Mouse (Mus musculus) liver, adult (tissue): ENCODE results near the gene Sap30bp.

Experiments used
- GATA4 ChIP-seq: IDR thresholded peaks from 2 replicates; pipeline ENCODE4 v1.6.1; 2014; ENCODE audit warnings: mild to moderate bottlenecking, low read length; ENCODE audit not compliant: insufficient replicate concordance

The Sap30bp gene

GRCm38 (mm10) chr11:115902177-115902576 is 30.9 kb upstream of the Sap30bp start:
- TF ChIP-seq GATA4 = no peak

GRCm38 (mm10) chr11:115902831-115903230 is 30.3 kb upstream of the Sap30bp start:
- no peak for TF ChIP-seq GATA4

- TF ChIP-seq GATA4 = no peak
Observed at GRCm38 (mm10) chr11:115903384-115904230, 29.5 kb upstream of the Sap30bp start.

- TF ChIP-seq GATA4 = no peak
Observed at GRCm38 (mm10) chr11:115904231-115904955, 28.7 kb upstream of the Sap30bp start.

GRCm38 (mm10) chr11:115904956-115905790 is 27.9 kb upstream of the Sap30bp start:
- TF ChIP-seq GATA4 = no peak

- TF ChIP-seq GATA4 = no peak
Observed at GRCm38 (mm10) chr11:115906116-115906515, 27.0 kb upstream of the Sap30bp start.

- TF ChIP-seq GATA4 = no peak
Observed at GRCm38 (mm10) chr11:115906521-115906920, 26.6 kb upstream of the Sap30bp start.

GRCm38 (mm10) chr11:115911134-115911561 is 21.9 kb upstream of the Sap30bp start:
- peak; percentile 96 for TF ChIP-seq GATA4

GRCm38 (mm10) chr11:115911632-115912376 is 21.3 kb upstream of the Sap30bp start, which contains the start of gene Smim6:
Smim6 (plus strand) TSS chr11:115912017.
- no peak for TF ChIP-seq GATA4

GRCm38 (mm10) chr11:115916579-115916978 is 16.5 kb upstream of the Sap30bp start:
- no peak for TF ChIP-seq GATA4

- no peak for TF ChIP-seq GATA4
Observed at GRCm38 (mm10) chr11:115918637-115919036, 14.4 kb upstream of the Sap30bp start.

- no peak for TF ChIP-seq GATA4
Observed at GRCm38 (mm10) chr11:115919073-115919472, 14.0 kb upstream of the Sap30bp start.

GRCm38 (mm10) chr11:115920110-115920818 is 12.8 kb upstream of the Sap30bp start:
- TF ChIP-seq GATA4 = no peak

GRCm38 (mm10) chr11:115921986-115922385 is 11.1 kb upstream of the Sap30bp start:
- no peak for TF ChIP-seq GATA4
